In genomic region chr2:51972142-51972541, GRCm38 (mm10) we compare ENCODE assay signal across 8 mouse cellular contexts. TPM values are rescaled to one million over a fixed set of nuclear protein-coding genes. Genes with fewer than 3 reads are reported as not detected.
DNase-seq lines count a peak whose midpoint lies in the region; ATAC-seq and TF ChIP-seq lines count a peak whose summit lies in the region.

No protein-coding gene starts in this region.

- no peak for DNase-seq in cerebellum, postnatal 4 days (ENCODE audit: low spot score in 2 of 2)
- DNase-seq in adrenal gland, adult 2 months: peak; percentile 52
- DNase-seq in hindbrain, embryonic 14.5 days (ENCODE audit: low spot score): no peak
- DNase-seq in liver: peak; percentile 28
- DNase-seq in midbrain, postnatal 0 days (ENCODE audit: low spot score): peak; percentile 12
- DNase-seq in thymus, postnatal 36 days: peak; percentile 40 to 51

- peak; percentile 59; the same call in 1 of the 2 replicates for ATAC-seq in cerebellum, adult (ENCODE audit: insufficient number of reproducible peaks, low FRiP score, low TSS enrichment)
- ATAC-seq in erythroid progenitor cell, adult 5-6 weeks (replicated peaks; ENCODE audit: low FRiP score, poor library complexity, severe bottlenecking): peak; percentile 27; the same call in 1 of the 2 replicates
- ATAC-seq in hindbrain, embryonic 14.5 days (ENCODE audit: low FRiP score): no peak
- no peak for ATAC-seq in midbrain, postnatal 0 days (ENCODE audit: low FRiP score)

- no peak for TF ChIP-seq CTCF in midbrain, postnatal 0 days (IDR thresholded peaks at IDR 0.05)

- peaks cover 5% of the 10 kb centered on the region; the same call in 1 of the 2 replicates for H3K27me3 ChIP-seq in hindbrain, embryonic 14.5 days (ENCODE audit: control insufficient read depth, insufficient read depth, low read length)
- H3K27me3 ChIP-seq in midbrain, postnatal 0 days (ENCODE audit: insufficient read depth, low read length): no peaks in the 10 kb centered on the region

- peak overlapping the region; percentile 95 for H3K4me2 ChIP-seq in hindbrain, embryonic 14.5 days (replicated peaks)
- H3K4me2 ChIP-seq in midbrain, postnatal 0 days (ENCODE audit: low read depth, low read length, poor library complexity, severe bottlenecking): peak overlapping the region; percentile 92

- no peak overlapping the region for H3K9ac ChIP-seq in hindbrain, embryonic 14.5 days
- no peak overlapping the region for H3K9ac ChIP-seq in midbrain, postnatal 0 days (replicated peaks; ENCODE audit: low read length, poor library complexity, severe bottlenecking)

- no peak overlapping the region for H3K27ac ChIP-seq in hindbrain, embryonic 14.5 days
- no peak overlapping the region for H3K27ac ChIP-seq in midbrain, postnatal 0 days (ENCODE audit: low read depth, low read length)

- H3K36me3 ChIP-seq in hindbrain, embryonic 14.5 days (replicated peaks; ENCODE audit: control insufficient read depth, insufficient read depth): no peaks in the 10 kb centered on the region
- no peaks in the 10 kb centered on the region for H3K36me3 ChIP-seq in midbrain, postnatal 0 days (ENCODE audit: insufficient read depth, low read length)

- H3K4me1 ChIP-seq in hindbrain, embryonic 14.5 days (replicated peaks; ENCODE audit: control insufficient read depth, insufficient read depth, low read length): no peaks in the 10 kb centered on the region; the same call in 1 of the 2 replicates
- no peaks in the 10 kb centered on the region for H3K4me1 ChIP-seq in midbrain, postnatal 0 days (ENCODE audit: insufficient read depth, low read length)

- peak overlapping the region; percentile 58 for H3K4me3 ChIP-seq in hindbrain, embryonic 14.5 days (replicated peaks; ENCODE audit: low read length)
- peak overlapping the region; percentile 61 for H3K4me3 ChIP-seq in midbrain, postnatal 0 days (ENCODE audit: low read depth, low read length)

- no peaks in the 10 kb centered on the region for H3K9me3 ChIP-seq in hindbrain, embryonic 14.5 days (ENCODE audit: control insufficient read depth, low read length)
- H3K9me3 ChIP-seq in midbrain, postnatal 0 days (ENCODE audit: low read length): no peaks in the 10 kb centered on the region

- WGBS in hindbrain, embryonic 14.5 days: 55% methylated on average over 5 of the region's 5 CpGs
- 72% methylated on average over 5 of the region's 5 CpGs for WGBS in midbrain, postnatal 0 days

RNA-seq across cellular contexts. Expression of gene Nmi, which starts 1.2 kb away (rescaled TPM):
- 10 to 100 TPM in 1 of 2 experiments, 1 to 10 TPM in 1; 8.2 to 11.5 TPM for total RNA-seq in adrenal gland, adult 2 months (2021)
- 0.38 and 0.82 TPM in 2 replicates for polyA plus RNA-seq in adrenal gland, adult 2 months (2012; rRNA removed)
- 7.9 and 23.5 TPM in 2 replicates for total RNA-seq in erythroid progenitor cell, adult 5-6 weeks (2015; ENCODE audit: low replicate concordance)
- total RNA-seq in erythroid progenitor cell, adult 5-6 weeks (2017; ENCODE audit: low replicate concordance): 20.0 and 20.3 TPM in 2 replicates
- 4.5 and 4.7 TPM in 2 replicates for polyA plus RNA-seq in hindbrain, embryonic 14.5 days (2014; fragmentation: Nextera tagmentation; extraction: Ambion mirVana)
- 1.8 and 4.2 TPM in 2 replicates for total RNA-seq in midbrain, postnatal 0 days (2014; rRNA removed)
- polyA plus RNA-seq in midbrain, postnatal 0 days (2015; fragmentation: Nextera tagmentation; extraction: Ambion mirVana): 6.4 and 6.5 TPM in 2 replicates

RNA-seq across cellular contexts. Expression of gene Rbm43, which starts 37.2 kb away (rescaled TPM):
- total RNA-seq in adrenal gland, adult 2 months (2021): 10 to 100 TPM; 14.2 to 19.2 TPM
- 13.2 and 15.0 TPM in 2 replicates for polyA plus RNA-seq in adrenal gland, adult 2 months (2012; rRNA removed)
- total RNA-seq in erythroid progenitor cell, adult 5-6 weeks (2015; ENCODE audit: low replicate concordance): 36.5 and 45.0 TPM in 2 replicates
- total RNA-seq in erythroid progenitor cell, adult 5-6 weeks (2017; ENCODE audit: low replicate concordance): 14.9 and 30.3 TPM in 2 replicates
- 7.5 and 8.6 TPM in 2 replicates for polyA plus RNA-seq in hindbrain, embryonic 14.5 days (2014; fragmentation: Nextera tagmentation; extraction: Ambion mirVana)
- total RNA-seq in midbrain, postnatal 0 days (2014; rRNA removed): 9.4 and 11.2 TPM in 2 replicates
- 15.7 and 17.3 TPM in 2 replicates for polyA plus RNA-seq in midbrain, postnatal 0 days (2015; fragmentation: Nextera tagmentation; extraction: Ambion mirVana)

Comparison
In these comparisons a context has a peak if more than half of its experiments do, and no peak if none do; other contexts are left out.
1. ATAC-seq: peak in cerebellum, adult (single experiment) and erythroid progenitor cell, adult 5-6 weeks (single experiment); none in hindbrain, embryonic 14.5 days (single experiment) and midbrain, postnatal 0 days (single experiment).
2. DNase-seq: peak in adrenal gland, adult 2 months (single experiment), liver (single experiment), midbrain, postnatal 0 days (single experiment) and thymus, postnatal 36 days (2 of 2); none in cerebellum, postnatal 4 days (0 of 2) and hindbrain, embryonic 14.5 days (single experiment).